11 mouse cellular contexts compared by ENCODE assay signal in genomic region chr5:109551041-109551765, GRCm38 (mm10). TPM values are rescaled to one million over a fixed set of nuclear protein-coding genes. Genes with fewer than 3 reads are reported as not detected.
DNase-seq lines count a peak whose midpoint lies in the region; ATAC-seq and TF ChIP-seq lines count a peak whose summit lies in the region.
"Had no signal": no experiment of that assay in that cellular context is flagged by ENCODE, and none has a peak within 500 bp of the region (broad histone marks: within the 10 kb centered on the region; RNA-seq: fewer than 3 reads in every experiment).

No protein-coding gene starts in this region.

- H3K27me3 ChIP-seq in cerebellum, adult 2 months (ENCODE audit: control insufficient read depth, insufficient read depth, low read length): no peaks in the 10 kb centered on the region
- no peaks in the 10 kb centered on the region for H3K27me3 ChIP-seq in heart, embryonic 11.5 days (ENCODE audit: control insufficient read depth, insufficient read depth, low read length)
- H3K27me3 ChIP-seq: forebrain, embryonic 13.5 days; hindbrain, embryonic 15.5 days had no signal

- H3K9ac ChIP-seq in heart, embryonic 11.5 days (ENCODE audit: low read depth, low read length): no peak overlapping the region
- H3K9ac ChIP-seq: forebrain, embryonic 13.5 days; hindbrain, embryonic 15.5 days had no signal

- DNase-seq in embryo, embryonic 9.5 days (ENCODE audit: extremely low spot score): peak; percentile 5
- no peak for DNase-seq in embryo, embryonic 10.5 days (ENCODE audit: low spot score)
- DNase-seq in lung, postnatal 10 days: peak; percentile 37
- no peak for DNase-seq in lung, postnatal 36 days
- DNase-seq in cerebellum, adult 2 months: peak; percentile 8 to 9
- peak; percentile 85 for DNase-seq in testis, postnatal 14 days (ENCODE audit: low spot score)
- DNase-seq in layer of hippocampus, adult 9-10 months (ENCODE audit: low spot score): no peak

- no peak overlapping the region for H3K4me3 ChIP-seq in cerebellum, adult 2 months (replicated peaks; ENCODE audit: insufficient read depth, low read depth, low read length)
- H3K4me3 ChIP-seq in heart, embryonic 11.5 days (ENCODE audit: low read depth, low read length): no peak overlapping the region
- H3K4me3 ChIP-seq: forebrain, embryonic 13.5 days; hindbrain, embryonic 15.5 days; left cerebral cortex, adult 2 months had no signal

- no peak for TF ChIP-seq POLR2A in cerebellum, adult 2 months (IDR thresholded peaks at IDR 0.05; ENCODE audit: borderline replicate concordance, insufficient read depth, low read length)

- no peak overlapping the region for H3K27ac ChIP-seq in cerebellum, adult 2 months (ENCODE audit: insufficient read depth, low read length)
- H3K27ac ChIP-seq in heart, embryonic 11.5 days (ENCODE audit: low read depth, low read length): no peak overlapping the region
- H3K27ac ChIP-seq: forebrain, embryonic 13.5 days; hindbrain, embryonic 15.5 days; left cerebral cortex, adult 2 months had no signal

- no peak for TF ChIP-seq CTCF in cerebellum, adult 2 months (IDR thresholded peaks at IDR 0.05; ENCODE audit: borderline replicate concordance, insufficient read depth, low read depth, low read length)

- no peak overlapping the region for H3K4me2 ChIP-seq in heart, embryonic 11.5 days
- H3K4me2 ChIP-seq: forebrain, embryonic 13.5 days; hindbrain, embryonic 15.5 days had no signal

- peaks cover 38% of the 10 kb centered on the region for H3K9me3 ChIP-seq in heart, embryonic 11.5 days (replicated peaks; ENCODE audit: control insufficient read depth, low read length)

- no peaks in the 10 kb centered on the region for H3K4me1 ChIP-seq in cerebellum, adult 2 months (ENCODE audit: control insufficient read depth, insufficient read depth, low read length)
- no peaks in the 10 kb centered on the region for H3K4me1 ChIP-seq in heart, embryonic 11.5 days (ENCODE audit: control insufficient read depth, insufficient read depth, low read length)
- H3K4me1 ChIP-seq: forebrain, embryonic 13.5 days; hindbrain, embryonic 15.5 days had no signal

- ATAC-seq in heart, embryonic 11.5 days (replicated peaks; ENCODE audit: insufficient number of reproducible peaks, low FRiP score, low TSS enrichment): no peak
- ATAC-seq: forebrain, embryonic 13.5 days had no signal

- H3K36me3 ChIP-seq in heart, embryonic 11.5 days (ENCODE audit: control insufficient read depth, insufficient read depth, low read length): peaks cover 13% of the 10 kb centered on the region

- WGBS in cerebellum, adult 2 months: 90% methylated on average over 25 of the region's 25 CpGs
- 88% methylated on average over 25 of the region's 25 CpGs for WGBS in heart, embryonic 11.5 days (ENCODE audit: insufficient replicate concordance)

RNA-seq across cellular contexts. Expression of gene Crlf2, which starts 7.6 kb away (rescaled TPM):
- polyA plus RNA-seq in cerebellum, adult 2 months (2012; rRNA removed): 15.7 and 17.5 TPM in 2 replicates
- 5.4 and 5.8 TPM in 2 replicates for polyA plus RNA-seq in heart, embryonic 11.5 days (2014; fragmentation: Nextera tagmentation; extraction: Ambion mirVana)

Comparison
In these comparisons a context has a peak if more than half of its experiments do, and no peak if none do; other contexts are left out.
1. DNase-seq: peak in embryo, embryonic 9.5 days (single experiment), lung, postnatal 10 days (single experiment), cerebellum, adult 2 months (2 of 2) and testis, postnatal 14 days (single experiment); none in embryo, embryonic 10.5 days (single experiment), lung, postnatal 36 days (single experiment) and layer of hippocampus, adult 9-10 months (single experiment).